Mouse (Mus musculus) frontal cortex, postnatal 25 days (tissue): ENCODE data around the gene Tmem163.

Experiments used
- DNase-seq, 2 experiments: peaks; one replicate each; pipeline ENCODE4 v3.0.0; 2022; ENCODE audit warnings: low spot score in 2 of 2

Tmem163 gene

DNA sequence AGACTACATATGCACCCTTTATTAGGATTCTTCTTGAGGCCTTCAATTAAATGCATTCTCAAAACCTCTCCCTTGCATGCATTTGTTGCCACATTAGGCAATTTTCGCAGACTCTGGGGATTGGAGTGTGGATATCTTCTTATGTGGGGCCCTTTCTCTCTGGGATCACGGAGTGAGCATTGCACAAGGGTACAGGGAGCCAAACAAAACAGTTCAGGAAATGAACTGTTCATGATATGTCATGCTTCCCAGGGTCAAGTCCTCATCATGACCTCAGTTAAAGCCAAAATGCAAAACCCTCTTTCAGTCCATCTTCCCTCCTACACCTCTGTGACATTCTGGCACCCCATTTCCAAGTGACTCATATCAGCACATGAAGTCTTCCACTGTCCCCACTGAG lies 27.8 kb downstream of the Tmem163 start:
- DNase-seq = no peak

DNA sequence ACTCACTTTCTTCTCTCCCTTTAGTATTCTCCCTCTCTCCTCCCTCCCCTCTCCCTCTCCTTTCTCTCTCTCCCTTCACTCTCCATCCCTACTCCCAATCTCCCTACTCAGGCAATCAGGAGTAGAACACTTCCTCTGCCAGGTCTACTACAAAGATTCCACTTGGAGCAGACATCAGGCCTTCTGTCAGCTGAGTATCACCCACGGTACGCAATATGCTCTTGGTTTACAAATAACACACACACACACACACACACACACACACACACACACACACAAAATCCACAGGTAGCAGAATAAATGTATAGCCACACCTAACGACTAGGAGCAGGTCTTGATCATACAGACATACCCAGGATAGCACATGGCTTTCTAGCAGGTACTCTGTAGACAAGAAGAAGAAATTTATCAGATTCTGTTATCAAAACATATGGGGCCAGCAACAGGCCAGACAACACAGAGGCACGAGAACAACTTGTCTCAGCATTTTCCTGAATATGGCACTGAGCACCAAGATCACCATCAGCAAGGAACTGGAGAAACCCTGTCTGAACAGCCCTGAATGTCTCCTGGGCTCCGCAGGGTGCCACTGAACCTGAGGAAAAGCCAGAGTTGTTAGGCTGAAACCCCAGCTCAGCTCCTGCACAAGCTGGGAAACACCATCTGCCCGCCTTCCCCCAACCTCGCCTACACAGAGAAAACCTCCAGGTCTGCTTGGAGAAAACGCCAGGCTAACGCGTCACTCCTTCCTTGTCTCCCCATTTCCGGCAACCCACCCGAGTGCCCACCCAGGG lies 36.2 kb downstream of the Tmem163 start:
- no peak for DNase-seq

DNA sequence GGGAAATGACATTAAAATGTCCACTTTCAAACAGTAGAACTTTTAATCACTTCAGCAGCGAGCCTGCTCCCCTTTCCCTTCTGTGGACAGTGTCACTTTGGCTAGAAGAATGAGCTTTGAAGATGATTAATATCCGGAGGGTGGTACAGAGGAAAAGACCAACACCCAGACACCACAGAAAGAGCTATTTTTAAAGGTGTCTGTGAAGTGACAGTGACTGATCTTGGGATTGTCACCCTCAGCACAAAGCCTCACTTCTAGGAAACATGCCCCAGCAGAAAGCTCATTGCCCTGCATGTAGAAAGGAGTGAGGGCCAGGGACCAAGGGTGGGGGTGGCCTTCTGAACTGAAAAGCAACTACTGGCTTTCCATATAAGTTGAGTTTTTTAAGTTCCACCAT lies 41.4 kb downstream of the Tmem163 start:
- DNase-seq = no peak

DNA sequence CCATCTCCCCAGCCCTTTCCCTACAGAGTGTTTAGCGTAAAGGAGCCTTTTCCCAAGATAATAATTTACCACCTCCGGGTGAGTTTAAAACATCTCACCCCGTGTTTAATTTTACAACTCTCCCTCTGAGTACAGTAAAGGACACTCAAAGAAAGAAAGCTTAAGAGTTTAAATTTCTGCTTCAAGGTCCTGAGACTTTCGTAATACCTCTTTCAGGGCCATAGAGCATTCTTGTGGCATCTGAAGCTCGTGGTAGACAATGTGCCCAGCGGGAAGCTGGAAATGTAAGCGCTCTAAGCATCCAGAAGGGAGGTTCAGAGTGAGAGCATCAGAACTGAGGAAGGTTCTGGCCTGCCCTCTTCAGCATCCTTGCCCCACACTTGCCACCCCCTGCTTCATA lies 52.2 kb downstream of the Tmem163 start:
- no peak for DNase-seq

DNA sequence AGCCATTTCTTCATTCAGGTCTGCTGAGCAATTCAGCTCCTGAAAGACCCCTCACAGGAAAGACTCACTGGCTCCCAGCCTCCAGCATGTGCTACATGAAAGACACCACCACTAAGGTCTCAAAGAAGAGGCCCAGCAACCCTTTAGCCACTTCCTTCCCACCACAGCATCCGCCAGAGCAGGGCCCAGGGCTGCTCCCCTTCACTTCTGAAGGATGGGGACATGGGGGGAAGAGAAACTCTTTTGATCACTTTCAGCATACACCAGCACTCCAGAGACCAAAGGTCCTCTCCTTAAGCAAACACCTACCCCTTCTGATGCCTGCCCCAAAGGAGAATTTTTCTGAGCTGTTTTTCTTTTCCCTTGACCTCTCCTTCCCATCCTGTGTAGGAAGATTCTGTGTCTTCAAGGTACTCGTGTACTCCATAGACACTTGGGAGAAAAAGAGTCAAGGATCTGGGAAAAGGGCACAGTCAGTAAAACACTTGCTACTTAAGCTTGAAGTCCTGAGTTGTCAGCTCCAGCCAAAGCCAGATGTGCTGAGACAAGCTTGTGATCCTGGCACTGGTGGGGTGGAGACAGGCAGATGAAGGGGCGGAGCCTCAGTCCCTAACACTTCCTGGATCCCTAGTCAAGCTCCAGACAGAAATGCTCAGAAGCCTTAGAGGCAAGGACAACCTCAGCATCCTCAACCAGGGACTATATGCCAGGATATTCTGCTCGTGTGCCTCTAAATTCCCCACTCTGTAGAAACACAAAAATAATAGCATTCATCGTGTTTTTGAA lies 53.6 kb downstream of the Tmem163 start:
- DNase-seq = no peak

DNA sequence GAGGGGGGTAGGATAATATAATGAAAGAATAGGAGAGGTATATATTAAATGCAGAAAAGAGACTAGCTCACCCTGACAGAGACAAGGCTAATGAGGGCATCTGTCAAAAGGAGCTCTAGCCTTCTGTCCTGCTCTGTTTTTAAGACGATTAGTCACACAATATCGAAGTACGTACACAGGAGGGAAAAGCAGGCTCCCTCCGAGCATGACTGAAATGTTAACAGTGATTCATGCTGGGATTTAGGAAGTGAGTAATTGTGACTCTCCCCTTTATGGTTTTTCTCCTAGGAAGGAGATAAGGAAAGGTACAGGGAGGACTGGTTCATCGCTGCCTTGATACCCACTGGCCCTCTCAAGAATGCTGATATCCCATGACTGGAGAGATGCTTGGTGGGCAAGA lies 57.0 kb downstream of the Tmem163 start:
- DNase-seq = no peak

DNA sequence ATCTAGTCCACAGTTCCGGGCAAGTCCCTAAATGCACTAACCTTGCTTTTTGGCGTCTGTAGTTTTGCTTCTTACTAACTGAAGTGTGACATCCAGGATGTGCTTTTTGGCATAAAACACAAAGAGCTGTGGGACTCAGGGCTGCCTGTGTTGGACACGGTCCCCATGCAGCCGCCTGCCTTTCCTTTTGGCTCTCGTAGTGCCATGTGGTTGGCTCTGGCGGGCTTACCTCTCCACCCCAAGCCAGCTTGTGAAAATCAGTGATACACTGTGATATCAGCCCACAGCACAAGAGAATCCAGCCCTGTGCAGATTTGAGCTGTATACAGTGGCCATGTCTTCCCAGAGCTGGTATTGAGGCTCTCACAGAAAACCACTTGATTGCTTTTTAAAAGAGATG lies 60.3 kb downstream of the Tmem163 start:
- no peak for DNase-seq

DNA sequence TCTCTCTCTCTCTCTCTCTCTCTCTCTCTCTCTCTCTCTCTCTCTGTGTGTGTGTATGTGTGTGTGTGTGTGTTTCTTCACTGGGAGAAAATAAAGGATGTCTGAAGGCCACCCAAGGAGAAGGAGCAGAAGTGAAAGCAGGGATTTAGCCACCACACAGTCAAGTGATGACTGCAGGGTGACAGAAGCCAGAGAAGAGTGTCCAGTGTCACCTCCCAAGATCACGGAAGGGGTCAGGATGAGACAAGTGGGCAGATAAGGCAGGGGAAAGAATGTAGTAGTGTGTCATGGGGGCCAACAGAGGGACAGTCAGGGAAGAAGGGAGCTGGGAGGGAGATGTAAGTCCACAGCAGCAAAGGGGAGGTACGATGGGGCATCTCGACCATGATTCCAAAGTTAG lies 69.0 kb downstream of the Tmem163 start:
- DNase-seq = no peak

DNA sequence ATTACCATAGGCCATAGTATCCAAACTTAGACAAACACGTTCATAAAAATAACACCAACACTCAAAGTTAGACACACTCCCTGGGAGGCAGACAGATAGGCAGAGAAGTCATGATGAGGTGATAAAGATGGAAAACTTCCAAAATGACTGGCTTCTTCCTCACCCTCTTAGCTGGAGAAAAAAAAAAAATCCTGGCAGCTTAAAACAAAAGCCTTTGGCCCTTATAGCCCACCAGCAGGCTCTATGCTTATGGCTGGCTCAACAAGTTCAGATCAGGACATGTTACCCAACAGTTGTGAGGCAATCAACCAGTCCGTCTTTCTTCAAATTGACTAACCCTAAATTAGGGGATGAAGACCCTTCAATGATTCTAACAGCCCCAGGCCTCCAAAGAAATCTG lies 69.5 kb downstream of the Tmem163 start:
- no peak for DNase-seq

DNA sequence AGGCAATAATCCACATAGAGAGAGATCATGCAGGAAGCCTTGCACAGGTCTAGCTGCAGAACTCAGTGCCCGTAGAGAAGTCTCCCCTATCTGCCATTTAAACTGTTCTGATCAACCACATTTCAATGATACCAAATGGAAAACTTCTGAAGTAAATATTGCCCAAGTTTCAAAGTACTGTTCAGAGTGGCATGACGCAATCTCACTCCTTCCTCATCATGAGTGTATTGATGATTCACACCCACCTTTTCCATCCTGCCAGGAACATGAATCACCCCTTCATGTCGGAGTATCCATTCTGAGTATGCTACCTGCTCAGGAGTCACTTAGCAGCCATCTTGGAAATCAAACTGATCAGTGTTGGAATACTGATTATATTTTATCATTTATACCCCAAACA lies 71.0 kb downstream of the Tmem163 start:
- no peak for DNase-seq

DNA sequence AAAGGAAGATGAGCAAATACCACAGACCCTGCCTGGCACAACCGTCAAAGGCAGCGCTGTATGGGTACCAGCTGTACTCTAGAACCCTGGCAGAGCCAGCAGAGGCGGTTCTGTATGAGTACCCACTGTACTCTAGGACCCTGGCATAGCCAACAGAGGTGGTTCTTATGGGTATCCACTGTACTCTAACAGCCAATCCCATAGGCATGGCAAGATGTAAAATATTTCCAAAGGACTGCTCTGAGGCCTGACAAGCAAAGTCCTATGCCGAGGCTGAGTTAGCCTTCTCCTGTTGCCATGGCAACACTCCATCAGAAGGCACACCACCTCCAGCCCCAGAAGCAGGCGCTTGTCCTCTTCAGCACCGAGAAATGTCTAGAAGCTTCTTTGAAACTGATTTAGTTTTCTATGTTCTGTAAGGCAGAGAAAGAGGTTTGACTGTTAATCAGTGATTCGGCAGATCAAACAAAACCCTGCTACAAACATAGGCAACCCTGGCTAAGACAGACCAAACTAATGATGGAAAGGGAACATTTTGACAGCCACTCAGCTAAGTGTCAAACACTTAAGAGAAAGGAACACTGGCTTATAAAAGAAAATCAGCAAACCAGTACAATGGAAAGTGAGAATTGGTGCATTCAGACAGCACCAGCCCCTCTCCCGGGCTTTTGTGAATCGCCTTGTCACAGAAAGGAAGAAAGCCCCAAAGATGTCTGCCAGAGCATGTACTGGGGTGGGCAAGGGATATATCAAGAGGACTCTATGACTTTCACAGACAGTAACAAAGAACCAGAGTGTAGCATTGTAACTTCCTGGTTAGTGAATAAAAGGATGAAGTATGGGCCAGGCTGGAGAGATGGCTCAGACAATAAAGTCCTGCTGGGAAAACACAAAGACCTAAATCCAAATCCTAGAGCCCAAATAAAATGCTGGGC lies 75.4 kb downstream of the Tmem163 start:
- no peak for DNase-seq

DNA sequence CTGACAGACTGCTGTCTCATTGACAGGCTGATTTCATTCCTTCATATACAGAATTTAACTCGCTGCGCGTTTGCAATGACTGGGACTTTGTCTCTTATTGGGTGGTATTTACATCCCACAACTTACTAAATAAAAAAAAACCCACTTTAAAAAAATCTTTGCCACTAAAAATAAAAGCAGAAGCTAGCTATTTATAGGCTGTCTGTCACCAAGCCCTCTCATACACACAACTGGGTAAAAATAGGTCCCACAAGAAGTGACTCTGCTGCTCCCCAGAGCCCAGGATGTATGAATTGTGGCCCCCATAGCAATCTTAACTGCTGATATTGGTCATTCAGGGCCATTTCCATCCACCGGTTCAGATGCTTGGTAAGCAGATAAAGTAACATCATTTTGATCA lies 83.2 kb downstream of the Tmem163 start:
- no peak for DNase-seq

DNA sequence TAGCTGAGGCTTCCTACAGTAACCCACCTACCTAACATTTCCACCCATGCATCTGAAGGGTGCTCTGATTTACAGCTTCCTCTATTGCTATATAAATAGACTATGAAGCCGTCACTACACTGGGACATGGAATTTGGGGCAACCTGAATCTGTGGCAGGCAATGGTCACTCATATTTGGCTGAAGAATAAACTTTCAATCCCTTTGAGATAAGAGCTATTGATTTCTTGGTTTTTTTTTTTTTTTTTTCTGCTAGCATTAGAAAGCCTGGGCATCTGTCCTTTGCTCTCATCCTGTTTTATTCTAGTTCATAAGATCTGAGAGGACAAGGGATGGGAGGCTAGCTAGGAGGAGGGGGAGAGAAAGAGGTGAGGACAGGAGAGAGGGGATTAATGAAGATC lies 83.6 kb downstream of the Tmem163 start:
- DNase-seq = no peak

DNA sequence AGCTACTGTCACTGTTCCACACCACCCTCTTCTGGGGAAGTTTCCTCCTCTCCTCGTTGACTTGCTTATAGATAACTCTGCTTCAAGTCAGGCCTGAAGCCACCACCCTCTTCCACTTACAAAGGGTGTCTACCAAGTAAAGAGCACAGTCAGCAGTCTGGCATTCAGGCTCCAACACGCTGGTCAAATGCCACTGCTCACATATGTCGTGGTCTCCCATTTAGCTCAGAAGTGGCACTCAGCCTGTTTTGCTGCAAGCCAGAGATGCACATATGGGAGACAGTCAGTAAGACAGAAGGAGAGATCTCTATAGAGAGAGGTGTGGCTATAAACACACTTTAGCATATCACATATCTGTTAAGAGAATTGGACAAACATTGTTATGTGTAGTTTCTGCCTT lies 89.8 kb downstream of the Tmem163 start:
- no peak for DNase-seq

DNA sequence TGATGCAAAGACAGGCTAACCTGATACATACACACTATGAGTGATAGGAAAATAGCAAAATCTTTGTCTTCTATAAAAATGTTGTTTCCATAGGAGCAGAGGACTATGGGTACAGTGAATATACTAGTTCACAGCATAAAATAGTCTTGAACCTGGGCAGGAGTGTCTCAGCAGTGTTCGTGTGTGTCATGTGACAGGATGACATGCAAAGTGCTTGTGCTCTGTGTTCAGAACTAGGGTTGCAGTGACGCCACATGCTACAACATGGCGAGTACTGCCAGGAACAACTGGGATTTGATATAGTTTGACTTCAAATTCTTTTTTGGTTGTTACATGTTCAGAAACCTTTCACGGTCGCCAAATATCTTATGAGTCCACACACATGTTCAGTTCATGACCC lies 92.3 kb downstream of the Tmem163 start:
- DNase-seq = no peak

DNA sequence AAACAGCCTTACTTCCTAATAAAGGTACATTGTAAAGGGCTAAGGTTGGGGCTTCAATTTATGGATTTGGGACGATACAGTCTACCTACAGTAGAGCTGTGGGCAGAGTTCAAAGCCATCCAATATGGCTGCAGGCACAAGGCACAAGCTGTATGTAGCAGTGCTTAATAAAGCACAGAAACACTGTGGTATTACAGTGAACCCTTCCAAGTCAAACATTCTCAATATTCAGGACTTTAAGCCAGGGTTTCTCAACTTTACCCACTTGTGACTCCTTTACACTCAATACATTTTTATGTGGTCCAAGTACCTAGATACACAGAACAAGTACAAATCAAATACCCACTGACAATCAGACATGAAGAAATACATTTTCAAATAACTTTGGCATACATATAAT lies 93.2 kb downstream of the Tmem163 start:
- no peak for DNase-seq

DNA sequence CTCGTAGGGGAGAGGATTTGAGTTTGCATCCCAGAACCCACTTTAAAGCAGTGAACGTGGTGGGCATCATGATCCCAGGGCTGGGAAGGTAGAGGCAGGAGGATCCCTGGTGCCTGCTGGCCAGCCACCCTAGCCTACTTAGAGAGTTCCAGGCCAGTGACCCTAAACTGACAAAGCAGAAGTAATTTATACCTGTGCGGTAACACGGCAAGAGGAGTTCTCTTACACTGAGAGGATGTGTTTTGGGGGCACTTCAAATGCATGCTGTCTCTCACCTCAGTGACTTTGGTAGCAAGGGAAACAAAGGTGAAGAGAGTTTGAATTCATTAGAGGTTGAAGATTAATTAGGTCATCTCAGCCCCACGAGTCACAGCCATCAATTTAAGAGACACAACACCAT lies 101.4 kb downstream of the Tmem163 start:
- DNase-seq = no peak

DNA sequence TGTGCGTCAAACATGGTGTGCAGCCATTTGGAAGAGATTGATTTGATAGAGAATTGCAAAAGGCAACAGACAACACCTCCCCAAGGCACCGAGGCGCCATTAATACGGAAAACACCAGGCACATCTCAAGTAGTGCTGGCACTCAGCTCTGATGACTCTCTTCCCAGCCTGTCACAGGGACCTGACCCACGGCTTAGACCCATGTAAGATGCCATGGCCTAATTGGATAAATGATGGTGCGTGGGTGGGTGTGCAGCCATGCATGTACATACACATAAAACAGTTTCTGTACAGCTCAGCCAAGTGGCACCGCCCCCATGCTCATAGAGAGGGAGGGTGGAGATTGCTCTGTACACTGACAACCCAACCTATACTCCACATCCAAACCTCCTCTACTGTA lies 102.3 kb downstream of the Tmem163 start:
- no peak for DNase-seq

DNA sequence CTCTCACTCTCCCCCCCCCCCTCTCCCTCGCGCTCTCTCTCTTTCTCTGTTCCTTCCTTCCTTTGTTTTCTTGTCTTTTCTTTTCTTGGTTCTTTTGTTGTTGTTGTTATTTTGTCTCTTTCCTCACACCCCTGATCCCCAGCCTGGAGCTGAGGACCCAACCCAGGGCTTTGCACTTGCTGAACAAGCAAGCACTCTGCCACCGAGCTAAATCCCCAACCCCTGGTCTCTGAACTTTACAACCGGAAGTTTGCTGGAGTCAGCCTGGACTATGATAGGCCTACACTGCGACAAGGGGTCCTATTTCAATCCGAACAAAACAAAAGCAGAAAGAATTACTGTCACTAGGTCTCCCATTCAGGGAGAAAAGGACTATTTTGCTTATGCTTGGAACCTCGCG lies 102.8 kb downstream of the Tmem163 start:
- DNase-seq = no peak

DNA sequence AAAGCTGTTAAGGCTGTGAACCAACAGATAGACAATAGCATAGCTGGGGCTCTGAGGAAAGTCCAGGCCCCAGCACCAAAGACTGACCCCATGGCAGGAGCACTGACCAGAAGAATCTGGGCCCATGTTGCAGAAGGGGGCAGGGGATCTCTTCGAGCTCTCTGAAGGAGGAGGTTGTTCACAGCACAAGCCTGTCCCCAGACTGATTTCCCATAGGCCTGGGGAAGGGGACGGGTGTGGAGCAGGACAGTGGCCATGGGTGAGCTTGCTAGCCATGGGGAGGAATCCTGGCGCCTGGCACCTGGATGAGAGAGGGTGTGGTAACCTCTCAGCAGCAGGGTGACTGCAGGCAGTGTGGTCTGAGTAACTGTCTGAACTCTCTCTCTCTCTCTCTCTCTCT lies 103.2 kb downstream of the Tmem163 start:
- no peak for DNase-seq

DNA sequence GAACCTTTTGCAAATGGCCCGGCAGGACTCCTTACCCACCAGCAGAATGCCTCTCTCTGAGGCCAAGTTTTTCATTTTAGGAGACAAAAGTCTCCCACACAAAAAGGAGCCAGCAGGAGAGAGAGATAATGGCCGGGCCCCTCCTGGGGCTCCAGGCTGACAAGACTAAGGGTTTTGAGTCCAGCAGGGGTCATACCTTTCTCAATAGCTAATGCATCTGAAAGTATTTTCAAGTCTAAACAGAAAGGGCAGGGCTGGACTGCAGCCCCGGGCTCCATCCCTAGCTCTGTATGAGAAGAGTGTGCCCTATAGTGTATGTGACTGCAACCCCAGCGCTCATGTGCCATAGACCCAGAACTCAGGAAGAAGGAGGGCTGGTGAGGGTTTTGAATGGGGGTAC lies 103.7 kb downstream of the Tmem163 start:
- DNase-seq = no peak

DNA sequence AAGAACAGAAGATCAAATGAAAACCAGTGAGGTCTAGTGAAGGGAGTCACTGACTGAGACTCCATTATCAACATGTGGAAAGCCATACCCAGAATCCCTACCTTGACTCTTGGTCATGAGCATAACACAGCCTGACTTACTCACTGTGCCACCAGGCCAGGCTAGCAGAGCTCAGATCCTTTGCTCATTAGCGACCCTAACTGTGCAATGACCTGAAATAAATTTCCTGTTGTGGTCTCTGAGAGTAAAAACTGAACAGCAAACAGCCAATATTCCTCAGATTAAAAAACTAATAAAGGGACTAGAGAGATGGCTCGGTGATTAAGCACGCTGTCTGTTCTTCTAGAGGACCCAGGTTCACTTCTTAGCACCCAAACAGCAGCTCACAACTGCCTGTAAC lies 106.2 kb downstream of the Tmem163 start:
- no peak for DNase-seq
